Mouse (Mus musculus): ENCODE results near the gene Bean1. TPM values are rescaled to one million over a fixed set of nuclear protein-coding genes. Genes with fewer than 3 reads are reported as not detected.

Bean1 gene
- polyA plus RNA-seq, 1 experiment from 2014 or later = not detected

DNA sequence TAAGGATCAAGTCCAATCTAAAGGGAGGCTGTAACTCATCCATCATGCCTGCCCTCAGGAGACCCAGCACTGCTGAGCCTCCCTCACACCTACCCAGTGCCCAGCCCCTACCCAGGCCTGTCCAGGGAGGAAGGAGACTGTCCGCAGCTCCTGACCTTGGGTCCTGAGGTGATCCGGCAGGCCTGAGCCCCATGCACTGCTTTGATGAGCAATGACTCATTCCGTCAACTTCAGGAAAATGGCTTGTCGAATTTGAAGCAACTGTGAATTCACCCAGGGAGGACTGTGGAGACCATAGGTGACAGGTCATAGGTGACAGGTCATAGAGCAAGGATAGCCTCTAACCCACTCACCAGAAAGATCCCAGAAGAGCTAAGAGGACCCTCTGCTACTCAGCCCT, 26.9 kb upstream of the Bean1 start:
- no peaks in the 10 kb centered on the region for H3K9me3 ChIP-seq (ENCODE audit: low read length)
- no peak overlapping the region for H3K4me3 ChIP-seq (ENCODE audit: low read depth, low read length)
- no peak overlapping the region for H3K9ac ChIP-seq (replicated peaks)
- no peak overlapping the region for H3K27ac ChIP-seq (ENCODE audit: low read depth)
- TF ChIP-seq CTCF (IDR thresholded peaks at IDR 0.05; ENCODE audit: low read depth) (no peak), EP300 (IDR thresholded peaks at IDR 0.05; ENCODE audit: low read depth) (no peak)
- H3K27me3 ChIP-seq (ENCODE audit: insufficient read depth, low read length) = no peaks in the 10 kb centered on the region
- no peaks in the 10 kb centered on the region for H3K36me3 ChIP-seq (replicated peaks; ENCODE audit: insufficient read depth, low read length)
- no peaks in the 10 kb centered on the region for H3K4me1 ChIP-seq (ENCODE audit: insufficient read depth)
- no peak overlapping the region for H3K4me2 ChIP-seq (ENCODE audit: low read depth, low read length)
- ATAC-seq = no peak
- 63% methylated on average over 4 of the region's 4 CpGs for WGBS (ENCODE audit: insufficient replicate concordance)
- DNase-seq = no peak

- Histone ChIP-seq H3K27me3 (ENCODE audit: insufficient read depth, low read length) (no peaks in the 10 kb centered on the region), H3K4me1 (ENCODE audit: insufficient read depth) (no peaks in the 10 kb centered on the region), H3K36me3 (replicated peaks; ENCODE audit: insufficient read depth, low read length) (no peaks in the 10 kb centered on the region), H3K4me2 (ENCODE audit: low read depth, low read length) (no peak overlapping the region), H3K27ac (ENCODE audit: low read depth) (no peak overlapping the region), H3K4me3 (ENCODE audit: low read depth, low read length) (no peak overlapping the region), H3K9me3 (ENCODE audit: low read length) (no peaks in the 10 kb centered on the region), H3K9ac (replicated peaks) (no peak overlapping the region)
- 70% methylated on average over 13 of the region's 13 CpGs for WGBS (ENCODE audit: insufficient replicate concordance)
- ATAC-seq (no peak), DNase-seq (no peak)
- TF ChIP-seq CTCF (IDR thresholded peaks at IDR 0.05; ENCODE audit: low read depth) = no peak; the same call in 1 of the 2 replicates
- no peak for TF ChIP-seq EP300 (IDR thresholded peaks at IDR 0.05; ENCODE audit: low read depth)
Observed at GRCm38 (mm10) chr8:104144434-104145216, 25.6 kb upstream of the Bean1 start.

GRCm38 (mm10) chr8:104145981-104146689, 24.1 kb upstream of the Bean1 start:
- Histone ChIP-seq H3K4me3 (ENCODE audit: low read depth, low read length) (no peak overlapping the region), H3K4me2 (ENCODE audit: low read depth, low read length) (no peak overlapping the region), H3K9ac (replicated peaks) (no peak overlapping the region), H3K27me3 (ENCODE audit: insufficient read depth, low read length) (no peaks in the 10 kb centered on the region), H3K4me1 (ENCODE audit: insufficient read depth) (no peaks in the 10 kb centered on the region), H3K36me3 (replicated peaks; ENCODE audit: insufficient read depth, low read length) (no peaks in the 10 kb centered on the region), H3K27ac (ENCODE audit: low read depth) (no peak overlapping the region), H3K9me3 (ENCODE audit: low read length) (no peaks in the 10 kb centered on the region)
- WGBS (ENCODE audit: insufficient replicate concordance) = 29% methylated on average over 15 of the region's 15 CpGs
- DNase-seq = peak; percentile 81
- TF ChIP-seq EP300 (IDR thresholded peaks at IDR 0.05; ENCODE audit: low read depth) (no peak), CTCF (IDR thresholded peaks at IDR 0.05; ENCODE audit: low read depth) (peak; percentile 80)
- peak; percentile 41; the same call in 1 of the 2 replicates for ATAC-seq

GRCm38 (mm10) chr8:104146717-104147494, 23.3 kb upstream of the Bean1 start:
- Histone ChIP-seq H3K27me3 (ENCODE audit: insufficient read depth, low read length) (no peaks in the 10 kb centered on the region), H3K4me2 (ENCODE audit: low read depth, low read length) (no peak overlapping the region), H3K9me3 (ENCODE audit: low read length) (no peaks in the 10 kb centered on the region), H3K9ac (replicated peaks) (no peak overlapping the region), H3K27ac (ENCODE audit: low read depth) (no peak overlapping the region), H3K36me3 (replicated peaks; ENCODE audit: insufficient read depth, low read length) (no peaks in the 10 kb centered on the region), H3K4me3 (ENCODE audit: low read depth, low read length) (no peak overlapping the region), H3K4me1 (ENCODE audit: insufficient read depth) (no peaks in the 10 kb centered on the region)
- WGBS (ENCODE audit: insufficient replicate concordance) = 78% methylated on average over 15 of the region's 15 CpGs
- TF ChIP-seq CTCF (IDR thresholded peaks at IDR 0.05; ENCODE audit: low read depth) = no peak
- no peak for TF ChIP-seq EP300 (IDR thresholded peaks at IDR 0.05; ENCODE audit: low read depth)
- DNase-seq (no peak), ATAC-seq (no peak)

GRCm38 (mm10) chr8:104147947-104148346, 22.3 kb upstream of the Bean1 start:
- TF ChIP-seq CTCF (IDR thresholded peaks at IDR 0.05; ENCODE audit: low read depth) (no peak), EP300 (IDR thresholded peaks at IDR 0.05; ENCODE audit: low read depth) (no peak)
- ATAC-seq (no peak), DNase-seq (no peak)
- H3K9me3 ChIP-seq (ENCODE audit: low read length) = no peaks in the 10 kb centered on the region
- H3K9ac ChIP-seq (replicated peaks) = no peak overlapping the region
- H3K36me3 ChIP-seq (replicated peaks; ENCODE audit: insufficient read depth, low read length) = no peaks in the 10 kb centered on the region
- 83% methylated on average over 2 of the region's 2 CpGs for WGBS (ENCODE audit: insufficient replicate concordance)
- H3K4me1 ChIP-seq (ENCODE audit: insufficient read depth) = no peaks in the 10 kb centered on the region
- H3K27ac ChIP-seq (ENCODE audit: low read depth) = no peak overlapping the region
- H3K4me3 ChIP-seq (ENCODE audit: low read depth, low read length) = no peak overlapping the region
- H3K27me3 ChIP-seq (ENCODE audit: insufficient read depth, low read length) = no peaks in the 10 kb centered on the region
- H3K4me2 ChIP-seq (ENCODE audit: low read depth, low read length) = no peak overlapping the region

DNA sequence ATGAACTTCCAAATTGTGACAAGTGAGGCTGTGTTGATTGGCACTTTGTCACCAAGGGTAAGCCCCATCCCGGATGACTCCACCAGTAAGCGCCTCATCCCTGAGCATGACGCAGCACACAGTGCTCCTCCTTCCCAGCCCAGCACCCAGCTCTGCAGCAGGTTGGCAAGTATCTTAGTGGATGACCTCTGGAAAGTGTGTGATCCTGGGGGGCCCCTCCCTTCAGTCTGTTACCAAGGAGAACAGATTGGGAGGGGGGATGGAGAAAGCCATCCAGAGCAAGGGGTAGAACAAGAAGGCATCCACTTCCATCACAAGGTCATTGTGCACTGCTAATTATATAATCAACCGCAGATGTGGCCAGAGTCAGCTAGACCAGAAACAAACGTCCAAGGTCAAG, 9.5 kb upstream of the Bean1 start:
- Histone ChIP-seq H3K27ac (ENCODE audit: low read depth) (no peak overlapping the region), H3K27me3 (ENCODE audit: insufficient read depth, low read length) (no peaks in the 10 kb centered on the region), H3K9ac (replicated peaks) (no peak overlapping the region), H3K4me2 (ENCODE audit: low read depth, low read length) (no peak overlapping the region), H3K36me3 (replicated peaks; ENCODE audit: insufficient read depth, low read length) (no peaks in the 10 kb centered on the region), H3K9me3 (ENCODE audit: low read length) (no peaks in the 10 kb centered on the region), H3K4me3 (ENCODE audit: low read depth, low read length) (no peak overlapping the region), H3K4me1 (ENCODE audit: insufficient read depth) (no peaks in the 10 kb centered on the region)
- ATAC-seq (no peak), DNase-seq (no peak)
- 72% methylated on average over 5 of the region's 5 CpGs for WGBS (ENCODE audit: insufficient replicate concordance)
- TF ChIP-seq CTCF (IDR thresholded peaks at IDR 0.05; ENCODE audit: low read depth) (no peak), EP300 (IDR thresholded peaks at IDR 0.05; ENCODE audit: low read depth) (no peak)
